Mouse (Mus musculus) spleen, postnatal 36 days (tissue): ENCODE results near the gene Tspan4.
"Not testable (repeated sequence)": the region's sequence is repeated elsewhere in the genome, so short reads cannot be mapped to it uniquely, and the experiment has no call there.

Experiments
- DNase-seq, 2 experiments: peaks; one replicate each; pipeline ENCODE4 v3.0.0; 2022; ENCODE audit warnings: low spot score in 2 of 2, mixed read lengths in 1 of 2

The Tspan4 gene

GRCm38 (mm10) chr7:141439140-141439679 lies 35.8 kb upstream of the Tspan4 start:
- no peak for DNase-seq

GRCm38 (mm10) chr7:141439811-141440210 lies 35.2 kb upstream of the Tspan4 start:
- no peak for DNase-seq

DNA sequence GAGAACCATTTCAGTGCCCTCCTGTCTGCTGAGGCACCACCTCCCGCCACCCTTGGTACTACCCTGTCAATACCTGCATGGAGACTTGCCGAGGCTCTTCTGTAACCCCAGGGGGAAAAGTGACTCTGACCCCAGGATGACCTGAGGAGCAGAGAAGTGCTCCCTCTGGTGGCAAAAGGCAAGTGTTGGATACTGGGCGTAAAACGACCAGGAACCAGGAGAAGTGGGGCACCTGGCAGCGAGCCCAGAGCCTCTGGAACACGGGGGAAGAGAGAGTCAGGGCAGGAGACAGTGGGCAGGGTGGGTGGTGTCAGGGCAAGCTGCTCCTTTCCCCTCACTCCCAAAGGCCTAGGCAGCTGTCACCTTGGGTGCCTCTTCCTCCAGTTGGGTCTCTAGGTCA lies 34.4 kb upstream of the Tspan4 start:
- no peak for DNase-seq

GRCm38 (mm10) chr7:141441460-141441859 lies 33.6 kb upstream of the Tspan4 start:
- no peak for DNase-seq

GRCm38 (mm10) chr7:141442199-141442598 lies 32.8 kb upstream of the Tspan4 start:
- no peak for DNase-seq

- DNase-seq: no peak
These were observed 31.8 kb upstream of the Tspan4 start for GRCm38 (mm10) chr7:141443081-141443821.

DNA sequence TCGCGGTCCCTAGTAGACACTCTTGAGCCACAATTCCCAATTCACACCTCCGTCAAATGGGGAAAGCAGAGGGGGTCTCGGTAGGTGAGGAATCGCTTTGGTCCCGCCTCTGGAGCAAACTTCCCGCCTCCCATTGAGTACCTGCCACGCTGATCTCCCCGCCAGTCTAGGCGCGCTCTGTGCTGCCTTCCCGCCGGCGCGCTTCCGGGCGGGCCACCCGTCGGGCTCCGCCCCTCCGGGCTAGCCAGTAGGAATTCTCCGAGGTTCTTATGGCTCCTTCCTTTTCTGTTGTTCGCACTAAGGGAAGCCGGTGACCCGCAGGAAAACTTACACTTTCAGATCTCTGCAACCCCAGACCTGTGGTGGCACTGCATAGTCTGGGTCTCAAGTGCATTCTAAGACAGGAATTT lies 31.2 kb upstream of the Tspan4 start, which contains the start of gene Pidd1:
Pidd1 (minus strand) TSS at position 198 of the 410 bp plus-strand sequence.
- peak; percentile 58 to 70 for DNase-seq

DNA sequence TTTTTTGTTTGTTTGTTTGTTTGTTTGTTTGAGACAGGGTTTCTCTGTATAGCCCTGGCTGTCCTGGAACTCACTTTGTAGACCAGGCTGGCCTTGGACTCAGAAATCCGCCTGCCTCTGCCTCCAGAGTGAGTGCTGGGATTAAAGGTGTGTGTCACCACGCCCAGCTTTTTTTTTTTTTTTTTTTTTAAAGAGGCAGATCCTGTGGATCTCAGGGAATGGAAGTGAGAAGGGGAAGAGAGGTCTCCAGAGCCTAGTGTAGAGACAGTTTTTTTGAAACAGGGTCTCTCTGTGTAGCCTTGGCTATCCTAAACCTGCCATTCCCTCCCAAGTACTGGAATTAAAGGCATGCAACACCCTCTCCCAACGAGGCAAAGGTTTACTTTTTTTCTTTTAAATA lies 28.7 kb upstream of the Tspan4 start:
- DNase-seq: not testable (repeated sequence)

- DNase-seq: peak; percentile 93 to 94
These were observed 27.7 kb upstream of the Tspan4 start, which contains the start of gene Rplp2 for GRCm38 (mm10) chr7:141447110-141447991. Gene Rplp2 (plus strand): TSS chr7:141447370.

- DNase-seq: no peak
These were observed 23.1 kb upstream of the Tspan4 start for GRCm38 (mm10) chr7:141451928-141452327.

- no peak for DNase-seq
These were observed 21.4 kb upstream of the Tspan4 start for GRCm38 (mm10) chr7:141453636-141454035.

- peak; percentile 94 to 96 for DNase-seq
These were observed 20.0 kb upstream of the Tspan4 start, which contains the start of gene Pnpla2 for GRCm38 (mm10) chr7:141454967-141455551. Gene Pnpla2 (plus strand): TSS chr7:141455198.

DNA sequence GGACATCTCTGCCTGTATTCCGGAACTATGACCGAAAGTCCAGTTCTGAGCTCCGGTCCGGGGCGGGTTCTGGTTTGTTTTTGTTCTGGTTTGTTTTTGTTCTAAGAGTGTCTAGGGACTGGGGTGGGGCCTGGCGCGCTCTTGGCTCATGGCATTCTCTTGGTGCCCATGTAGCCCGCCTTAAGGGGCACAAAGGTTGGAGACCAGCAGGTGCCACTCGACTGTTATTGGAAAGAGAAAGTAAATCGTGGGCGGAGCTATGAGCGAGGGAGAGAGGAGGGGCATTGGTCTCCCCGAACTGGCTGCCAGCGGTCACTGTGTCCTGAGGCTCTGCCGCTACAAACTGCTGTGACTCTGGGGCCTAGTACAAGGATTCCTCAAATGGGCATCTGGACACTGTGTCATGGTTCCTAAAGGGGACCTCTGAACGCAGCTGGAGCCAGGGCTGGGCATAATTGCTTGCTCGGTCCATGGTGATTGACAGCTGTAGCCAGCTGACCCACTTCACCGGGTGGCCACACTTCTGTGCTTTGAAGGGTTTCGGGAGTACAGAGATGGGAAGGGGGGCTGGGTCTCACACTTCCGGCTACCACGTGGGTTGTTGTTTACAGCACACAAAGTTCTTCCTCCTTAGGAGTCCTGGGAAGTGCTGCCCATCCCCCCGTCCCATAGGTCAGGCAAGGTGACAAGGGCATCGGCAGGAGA lies 19.3 kb upstream of the Tspan4 start:
- DNase-seq: peak; percentile 71 to 80

DNA sequence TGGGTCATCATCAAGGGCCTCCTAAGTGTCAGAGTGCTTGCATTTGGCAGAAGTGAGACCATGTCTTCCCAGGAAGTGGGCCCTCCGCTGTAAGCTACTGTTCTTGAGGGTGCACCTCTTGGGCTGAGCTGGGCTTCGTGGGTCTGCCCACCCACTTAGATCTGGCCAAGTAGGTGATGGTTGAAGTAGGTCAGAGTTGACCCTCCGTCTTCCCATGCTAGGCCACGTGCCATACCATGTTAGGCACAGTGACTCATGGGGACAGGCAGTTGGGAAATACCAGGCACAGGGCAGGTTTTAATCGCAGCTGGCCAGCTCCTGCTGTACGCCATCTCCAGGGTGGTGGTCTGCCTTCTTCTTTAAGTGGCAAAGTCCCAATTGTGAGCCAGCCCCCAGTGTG lies 18.3 kb upstream of the Tspan4 start:
- DNase-seq: no peak

- DNase-seq: no peak
These were observed 17.8 kb upstream of the Tspan4 start for GRCm38 (mm10) chr7:141457236-141457635.

- DNase-seq: no peak
These were observed 16.9 kb upstream of the Tspan4 start for GRCm38 (mm10) chr7:141457986-141458660.

GRCm38 (mm10) chr7:141458661-141459060 lies 16.4 kb upstream of the Tspan4 start:
- DNase-seq: no peak

DNA sequence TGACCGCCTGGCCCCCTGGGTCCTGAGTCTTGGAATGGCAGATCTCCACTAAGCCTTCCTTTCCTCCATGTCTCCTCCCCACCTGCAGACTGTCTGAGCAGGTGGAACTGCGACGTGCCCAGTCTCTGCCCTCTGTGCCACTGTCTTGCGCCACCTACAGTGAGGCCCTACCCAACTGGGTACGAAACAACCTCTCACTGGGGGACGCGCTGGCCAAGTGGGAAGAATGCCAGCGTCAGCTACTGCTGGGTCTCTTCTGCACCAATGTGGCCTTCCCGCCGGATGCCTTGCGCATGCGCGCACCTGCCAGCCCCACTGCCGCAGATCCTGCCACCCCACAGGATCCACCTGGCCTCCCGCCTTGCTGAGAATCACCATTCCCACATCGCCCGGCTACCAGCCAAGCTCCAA lies 15.7 kb upstream of the Tspan4 start:
- DNase-seq: peak in 1 of 2 experiments; percentile 1

GRCm38 (mm10) chr7:141460001-141460390 lies 15.0 kb upstream of the Tspan4 start:
- no peak for DNase-seq

DNA sequence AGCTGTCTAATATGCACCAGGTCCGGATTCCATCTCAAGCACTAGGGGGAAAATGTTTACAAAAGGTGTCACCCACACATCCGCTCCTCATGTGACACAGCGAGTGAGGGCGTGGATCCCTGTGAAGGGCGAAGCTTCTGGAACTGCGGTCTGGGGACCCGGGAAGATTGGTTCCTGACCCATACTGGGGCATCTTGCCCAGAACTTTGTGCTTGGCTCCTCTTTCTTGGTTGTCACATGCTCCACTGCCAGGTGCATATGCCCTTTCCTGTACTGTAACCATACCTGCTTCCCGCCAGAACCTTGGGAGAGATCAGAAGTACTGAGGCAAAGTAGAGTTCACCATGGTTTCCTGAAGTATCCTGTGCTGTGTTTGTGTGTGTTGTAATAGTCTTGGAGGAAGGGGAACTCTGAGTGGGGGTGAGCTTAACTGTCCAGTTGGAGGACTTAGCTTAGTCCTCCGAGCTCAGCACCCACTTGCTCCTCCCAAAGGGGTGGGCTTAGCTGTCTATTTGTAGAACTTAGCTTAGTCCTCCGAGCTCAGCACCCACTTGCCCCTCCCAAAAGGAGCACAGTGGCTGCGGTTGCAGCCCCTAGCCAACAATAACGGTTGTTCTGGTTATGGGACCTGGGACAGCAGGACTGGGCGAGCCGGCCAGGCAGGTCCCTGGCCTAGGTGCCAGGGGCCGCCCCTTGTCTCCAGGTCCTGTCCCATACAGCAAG lies 14.5 kb upstream of the Tspan4 start, which contains the start of gene Cracr2b:
Cracr2b (plus strand) TSS at position 704 of the 723 bp plus-strand sequence.
- no peak for DNase-seq
